ENCODE assay signal across 8 mouse cellular contexts in genomic region chr2:29964354-29965249, GRCm38 (mm10). TPM values are rescaled to one million over a fixed set of nuclear protein-coding genes. Genes with fewer than 3 reads are reported as not detected.
A peak's percentile ranks its signal among the peaks of the same experiment; 100 is the strongest.
DNase-seq lines count a peak whose midpoint lies in the region; ATAC-seq and TF ChIP-seq lines count a peak whose summit lies in the region.

No protein-coding gene starts in this region.

- no peaks in the 10 kb centered on the region for H3K9me3 ChIP-seq in heart, embryonic 10.5 days
- H3K9me3 ChIP-seq in kidney, embryonic 15.5 days (replicated peaks) = no peaks in the 10 kb centered on the region
- no peaks in the 10 kb centered on the region for H3K9me3 ChIP-seq in liver, embryonic 12.5 days (replicated peaks)
- no peaks in the 10 kb centered on the region for H3K9me3 ChIP-seq in neural tube, embryonic 14.5 days (ENCODE audit: control insufficient read depth, low read length)

- H3K36me3 ChIP-seq in testis, adult 2 months (ENCODE audit: control insufficient read depth, insufficient read depth, low read length) = peaks cover 3% of the 10 kb centered on the region
- peaks cover 27% of the 10 kb centered on the region for H3K36me3 ChIP-seq in heart, embryonic 10.5 days
- peaks cover 22% of the 10 kb centered on the region for H3K36me3 ChIP-seq in kidney, embryonic 15.5 days
- H3K36me3 ChIP-seq in liver, embryonic 12.5 days = peaks cover 7% of the 10 kb centered on the region
- H3K36me3 ChIP-seq in neural tube, embryonic 14.5 days (ENCODE audit: control insufficient read depth, insufficient read depth, low read length) = peaks cover 4% of the 10 kb centered on the region; the same call in 1 of the 2 replicates

- no peak for TF ChIP-seq CTCF in testis, adult 2 months (IDR thresholded peaks at IDR 0.05; ENCODE audit: control insufficient read depth, insufficient read depth, insufficient replicate concordance, low read depth, low read length)
- TF ChIP-seq CTCF in cerebellum, adult 2 months (IDR thresholded peaks at IDR 0.05; ENCODE audit: borderline replicate concordance, insufficient read depth, low read depth, low read length) = no peak

- peak overlapping the region; percentile 99 for H3K9ac ChIP-seq in kidney, embryonic 15.5 days
- H3K9ac ChIP-seq in liver, embryonic 12.5 days = peak overlapping the region; percentile 47; the same call in 1 of the 2 replicates
- H3K9ac ChIP-seq in neural tube, embryonic 14.5 days (replicated peaks; ENCODE audit: low read depth, low read length) = peak overlapping the region; percentile 100

- no peak for ATAC-seq in kidney, embryonic 15.5 days (replicated peaks; ENCODE audit: low FRiP score)
- ATAC-seq in liver, embryonic 12.5 days = no peak
- no peak for ATAC-seq in neural tube, embryonic 14.5 days (ENCODE audit: low read depth)

- H3K4me1 ChIP-seq in testis, adult 2 months (ENCODE audit: control insufficient read depth, insufficient read depth, low read length) = peaks cover 6% of the 10 kb centered on the region
- peaks cover 3% of the 10 kb centered on the region for H3K4me1 ChIP-seq in cerebellum, adult 2 months (ENCODE audit: control insufficient read depth, insufficient read depth, low read length)
- H3K4me1 ChIP-seq in heart, embryonic 10.5 days = peaks cover 36% of the 10 kb centered on the region
- peaks cover 45% of the 10 kb centered on the region for H3K4me1 ChIP-seq in kidney, embryonic 15.5 days
- peaks cover 12% of the 10 kb centered on the region for H3K4me1 ChIP-seq in liver, embryonic 12.5 days
- H3K4me1 ChIP-seq in neural tube, embryonic 14.5 days (ENCODE audit: control insufficient read depth, insufficient read depth, low read length) = peaks cover 38% of the 10 kb centered on the region

- no peak for TF ChIP-seq POLR2A in testis, adult 2 months (IDR thresholded peaks at IDR 0.05; ENCODE audit: control insufficient read depth, low read depth, low read length)
- TF ChIP-seq POLR2A in cerebellum, adult 2 months (IDR thresholded peaks at IDR 0.05; ENCODE audit: borderline replicate concordance, insufficient read depth, low read length) = no peak

- no peak for DNase-seq in testis, postnatal 10 days (ENCODE audit: low spot score)
- peak; percentile 52 to 61 for DNase-seq in cerebellum, adult 2 months
- no peak for DNase-seq in heart, embryonic 10.5 days (ENCODE audit: low spot score)
- no peak for DNase-seq in adrenal gland, postnatal 25 days

- H3K4me3 ChIP-seq in testis, adult 2 months (ENCODE audit: control insufficient read depth, low read depth, low read length) = peak overlapping the region; percentile 88
- peak overlapping the region; percentile 55 for H3K4me3 ChIP-seq in cerebellum, adult 2 months (replicated peaks; ENCODE audit: insufficient read depth, low read depth, low read length)
- peak overlapping the region; percentile 85 for H3K4me3 ChIP-seq in heart, embryonic 10.5 days
- H3K4me3 ChIP-seq in kidney, embryonic 15.5 days (replicated peaks) = peak overlapping the region; percentile 97
- peak overlapping the region; percentile 63 for H3K4me3 ChIP-seq in liver, embryonic 12.5 days
- H3K4me3 ChIP-seq in neural tube, embryonic 14.5 days (ENCODE audit: low read depth, low read length) = peak overlapping the region; percentile 91

- H3K4me2 ChIP-seq in kidney, embryonic 15.5 days = peak overlapping the region; percentile 67
- H3K4me2 ChIP-seq in liver, embryonic 12.5 days = peak overlapping the region; percentile 82
- peak overlapping the region; percentile 79 for H3K4me2 ChIP-seq in neural tube, embryonic 14.5 days (ENCODE audit: low read depth, low read length)

- H3K27me3 ChIP-seq in testis, adult 2 months (ENCODE audit: control insufficient read depth, insufficient read depth, low read length) = no peaks in the 10 kb centered on the region
- no peaks in the 10 kb centered on the region for H3K27me3 ChIP-seq in cerebellum, adult 2 months (ENCODE audit: control insufficient read depth, insufficient read depth, low read length)
- H3K27me3 ChIP-seq in heart, embryonic 10.5 days (ENCODE audit: insufficient read depth, poor library complexity, severe bottlenecking) = no peaks in the 10 kb centered on the region
- no peaks in the 10 kb centered on the region for H3K27me3 ChIP-seq in kidney, embryonic 15.5 days
- peaks cover 71% of the 10 kb centered on the region for H3K27me3 ChIP-seq in liver, embryonic 12.5 days (replicated peaks)
- no peaks in the 10 kb centered on the region for H3K27me3 ChIP-seq in neural tube, embryonic 14.5 days (ENCODE audit: control insufficient read depth, insufficient read depth, low read length)

- 9% methylated on average over 10 of the region's 10 CpGs for WGBS in cerebellum, adult 2 months
- WGBS in heart, embryonic 10.5 days = 17% methylated on average over 10 of the region's 10 CpGs
- 14% methylated on average over 10 of the region's 10 CpGs for WGBS in kidney, embryonic 15.5 days
- WGBS in liver, embryonic 12.5 days (ENCODE audit: insufficient replicate concordance) = 19% methylated on average over 10 of the region's 10 CpGs
- 14% methylated on average over 10 of the region's 10 CpGs for WGBS in neural tube, embryonic 14.5 days

- peak overlapping the region; percentile 89 for H3K27ac ChIP-seq in testis, adult 2 months (ENCODE audit: control insufficient read depth, insufficient read depth, low read depth, low read length)
- H3K27ac ChIP-seq in cerebellum, adult 2 months (ENCODE audit: insufficient read depth, low read length) = peak overlapping the region; percentile 84
- H3K27ac ChIP-seq in heart, embryonic 10.5 days = peak overlapping the region; percentile 96
- H3K27ac ChIP-seq in kidney, embryonic 15.5 days = peak overlapping the region; percentile 93
- H3K27ac ChIP-seq in liver, embryonic 12.5 days = peak overlapping the region; percentile 69; the same call in 1 of the 2 replicates
- H3K27ac ChIP-seq in neural tube, embryonic 14.5 days (ENCODE audit: low read depth, low read length) = peak overlapping the region; percentile 98

RNA-seq across cellular contexts. Expression of gene Sptan1, which starts 0.8 kb away (rescaled TPM):
- 112 and 117 TPM in 2 replicates for polyA plus RNA-seq in testis, adult 2 months (2012; rRNA removed)
- 922 and 988 TPM in 2 replicates for polyA plus RNA-seq in cerebellum, adult 2 months (2012; rRNA removed)
- polyA plus RNA-seq in heart, embryonic 10.5 days (2016; fragmentation: Nextera tagmentation; extraction: Ambion mirVana) = 103 and 116 TPM in 2 replicates
- 82.0 and 103 TPM in 2 replicates for polyA plus RNA-seq in kidney, embryonic 15.5 days (2015; fragmentation: Nextera tagmentation; extraction: Ambion mirVana)
- 18.8 and 19.0 TPM in 2 replicates for polyA plus RNA-seq in liver, embryonic 12.5 days (2016; fragmentation: Nextera tagmentation; extraction: Ambion mirVana)
- 381 and 422 TPM in 2 replicates for polyA plus RNA-seq in neural tube, embryonic 14.5 days (2014; fragmentation: Nextera tagmentation; extraction: Ambion mirVana)
- 206 and 225 TPM in 2 replicates for total RNA-seq in adrenal gland, postnatal 25 days (2021)

RNA-seq across cellular contexts. Expression of gene Gle1, which starts 29.4 kb away (rescaled TPM):
- 31.4 and 36.0 TPM in 2 replicates for polyA plus RNA-seq in testis, adult 2 months (2012; rRNA removed)
- 72.7 and 74.7 TPM in 2 replicates for polyA plus RNA-seq in cerebellum, adult 2 months (2012; rRNA removed)
- polyA plus RNA-seq in heart, embryonic 10.5 days (2016; fragmentation: Nextera tagmentation; extraction: Ambion mirVana) = 50.0 and 61.3 TPM in 2 replicates
- 60.1 and 65.5 TPM in 2 replicates for polyA plus RNA-seq in kidney, embryonic 15.5 days (2015; fragmentation: Nextera tagmentation; extraction: Ambion mirVana)
- polyA plus RNA-seq in liver, embryonic 12.5 days (2016; fragmentation: Nextera tagmentation; extraction: Ambion mirVana) = 38.8 and 43.1 TPM in 2 replicates
- 66.2 and 67.4 TPM in 2 replicates for polyA plus RNA-seq in neural tube, embryonic 14.5 days (2014; fragmentation: Nextera tagmentation; extraction: Ambion mirVana)
- 39.1 and 41.9 TPM in 2 replicates for total RNA-seq in adrenal gland, postnatal 25 days (2021)

Comparison
In these comparisons a context has a peak if more than half of its experiments do, and no peak if none do; other contexts are left out.
1. DNase-seq: peak in cerebellum, adult 2 months (2 of 2); none in testis, postnatal 10 days (single experiment), heart, embryonic 10.5 days (single experiment) and adrenal gland, postnatal 25 days (single experiment).
2. H3K9ac ChIP-seq: peak in every context shown above with its lines; median percentile 100 in neural tube, embryonic 14.5 days; 99 in kidney, embryonic 15.5 days; 47 in liver, embryonic 12.5 days.
3. Peak in every context shown above with its lines, with median percentiles within 50 percentile points of each other: H3K27ac ChIP-seq, H3K4me3 ChIP-seq and H3K4me2 ChIP-seq.